Mouse (Mus musculus): ENCODE measurements at regions not wholly inside any gene's neighbourhood (a gene's known extent, or its start where the extent isn't known, plus 50 kb on each side); places are given as distances from the start of the nearest gene placed in this dataset.
A peak's percentile ranks its signal among the peaks of the same experiment; 100 is the strongest.

GRCm38 (mm10) chr2:114454901-114455300 is 199.9 kb downstream of the Dph6 start:
- no peak overlapping the region for H3K4me3 ChIP-seq (ENCODE audit: low read depth, low read length)
- no peak overlapping the region for H3K9ac ChIP-seq (replicated peaks)
- H3K4me2 ChIP-seq (ENCODE audit: low read depth, low read length), result no peak overlapping the region
- no peaks in the 10 kb centered on the region for H3K9me3 ChIP-seq (ENCODE audit: low read length)
- 56% methylated on average over 2 of the region's 2 CpGs for WGBS (ENCODE audit: insufficient replicate concordance)
- H3K36me3 ChIP-seq (replicated peaks; ENCODE audit: insufficient read depth, low read length), result no peaks in the 10 kb centered on the region
- no peak overlapping the region for H3K27ac ChIP-seq (ENCODE audit: low read depth)
- DNase-seq (no peak), ATAC-seq (no peak)
- no peak for TF ChIP-seq CTCF (IDR thresholded peaks at IDR 0.05; ENCODE audit: low read depth)
- H3K27me3 ChIP-seq (ENCODE audit: insufficient read depth, low read length), result no peaks in the 10 kb centered on the region
- H3K4me1 ChIP-seq (ENCODE audit: insufficient read depth), result no peaks in the 10 kb centered on the region

GRCm38 (mm10) chr2:114450185-114450584 is 204.6 kb downstream of the Dph6 start:
- H3K27me3 ChIP-seq (ENCODE audit: insufficient read depth, low read length), result no peaks in the 10 kb centered on the region
- TF ChIP-seq EP300 (IDR thresholded peaks at IDR 0.05; ENCODE audit: low read depth), result no peak
- TF ChIP-seq CTCF (IDR thresholded peaks at IDR 0.05; ENCODE audit: low read depth), result no peak
- no peak overlapping the region for H3K9ac ChIP-seq (replicated peaks)
- H3K4me1 ChIP-seq (ENCODE audit: insufficient read depth), result no peaks in the 10 kb centered on the region
- H3K27ac ChIP-seq (ENCODE audit: low read depth), result no peak overlapping the region
- H3K9me3 ChIP-seq (ENCODE audit: low read length), result no peaks in the 10 kb centered on the region
- no peaks in the 10 kb centered on the region for H3K36me3 ChIP-seq (replicated peaks; ENCODE audit: insufficient read depth, low read length)
- H3K4me2 ChIP-seq (ENCODE audit: low read depth, low read length), result no peak overlapping the region
- DNase-seq (no peak), ATAC-seq (no peak)
- WGBS (ENCODE audit: insufficient replicate concordance), result 71% methylated on average over 1 of the region's 1 CpGs
- H3K4me3 ChIP-seq (ENCODE audit: low read depth, low read length), result no peak overlapping the region

GRCm38 (mm10) chr2:114443801-114444200 is 211.0 kb downstream of the Dph6 start:
- no peak overlapping the region for H3K27ac ChIP-seq (ENCODE audit: low read depth)
- no peaks in the 10 kb centered on the region for H3K9me3 ChIP-seq (ENCODE audit: low read length)
- 64% methylated on average over 2 of the region's 2 CpGs for WGBS (ENCODE audit: insufficient replicate concordance)
- H3K27me3 ChIP-seq (ENCODE audit: insufficient read depth, low read length), result no peaks in the 10 kb centered on the region
- no peak overlapping the region for H3K4me2 ChIP-seq (ENCODE audit: low read depth, low read length)
- TF ChIP-seq CTCF (IDR thresholded peaks at IDR 0.05; ENCODE audit: low read depth) (no peak), EP300 (IDR thresholded peaks at IDR 0.05; ENCODE audit: low read depth) (no peak)
- H3K9ac ChIP-seq (replicated peaks), result no peak overlapping the region
- ATAC-seq (no peak), DNase-seq (no peak)
- no peaks in the 10 kb centered on the region for H3K4me1 ChIP-seq (ENCODE audit: insufficient read depth)
- no peaks in the 10 kb centered on the region for H3K36me3 ChIP-seq (replicated peaks; ENCODE audit: insufficient read depth, low read length)
- no peak overlapping the region for H3K4me3 ChIP-seq (ENCODE audit: low read depth, low read length)

- WGBS (ENCODE audit: insufficient replicate concordance), result 74% methylated on average over 6 of the region's 6 CpGs
- DNase-seq, result no peak
- ATAC-seq, result no peak
These were observed 213.8 kb downstream of the Dph6 start for GRCm38 (mm10) chr2:114440943-114441342.

GRCm38 (mm10) chr2:114439668-114440067 is 215.1 kb downstream of the Dph6 start:
- ATAC-seq, result no peak
- no peak overlapping the region for H3K9ac ChIP-seq (replicated peaks)
- no peak overlapping the region for H3K4me2 ChIP-seq (ENCODE audit: low read depth, low read length)
- no peaks in the 10 kb centered on the region for H3K27me3 ChIP-seq (ENCODE audit: insufficient read depth, low read length)
- no peak for DNase-seq
- H3K9me3 ChIP-seq (ENCODE audit: low read length), result no peaks in the 10 kb centered on the region
- no peaks in the 10 kb centered on the region for H3K4me1 ChIP-seq (ENCODE audit: insufficient read depth)
- H3K4me3 ChIP-seq (ENCODE audit: low read depth, low read length), result no peak overlapping the region
- H3K36me3 ChIP-seq (replicated peaks; ENCODE audit: insufficient read depth, low read length), result no peaks in the 10 kb centered on the region
- TF ChIP-seq EP300 (IDR thresholded peaks at IDR 0.05; ENCODE audit: low read depth), result no peak
- peak; percentile 43 for TF ChIP-seq CTCF (IDR thresholded peaks at IDR 0.05; ENCODE audit: low read depth)
- 58% methylated on average over 1 of the region's 1 CpGs for WGBS (ENCODE audit: insufficient replicate concordance)
- no peak overlapping the region for H3K27ac ChIP-seq (ENCODE audit: low read depth)

More at GRCm38 (mm10) chr2:114440943-114441342, 213.8 kb downstream of the Dph6 start:
- no peaks in the 10 kb centered on the region for H3K4me1 ChIP-seq (ENCODE audit: insufficient read depth)
- H3K4me3 ChIP-seq (ENCODE audit: low read depth, low read length), result no peak overlapping the region
- H3K9ac ChIP-seq (replicated peaks), result no peak overlapping the region
- no peaks in the 10 kb centered on the region for H3K9me3 ChIP-seq (ENCODE audit: low read length)
- no peaks in the 10 kb centered on the region for H3K36me3 ChIP-seq (replicated peaks; ENCODE audit: insufficient read depth, low read length)
- no peaks in the 10 kb centered on the region for H3K27me3 ChIP-seq (ENCODE audit: insufficient read depth, low read length)
- TF ChIP-seq EP300 (IDR thresholded peaks at IDR 0.05; ENCODE audit: low read depth), result no peak
- no peak for TF ChIP-seq CTCF (IDR thresholded peaks at IDR 0.05; ENCODE audit: low read depth)
- H3K27ac ChIP-seq (ENCODE audit: low read depth), result no peak overlapping the region
- no peak overlapping the region for H3K4me2 ChIP-seq (ENCODE audit: low read depth, low read length)

GRCm38 (mm10) chr2:114438048-114438447 is 216.7 kb downstream of the Dph6 start:
- 50% methylated on average over 3 of the region's 3 CpGs for WGBS (ENCODE audit: insufficient replicate concordance)

More at GRCm38 (mm10) chr2:114438048-114438447, 216.7 kb downstream of the Dph6 start:
- Histone ChIP-seq H3K4me2 (ENCODE audit: low read depth, low read length) (no peak overlapping the region), H3K27me3 (ENCODE audit: insufficient read depth, low read length) (no peaks in the 10 kb centered on the region), H3K36me3 (replicated peaks; ENCODE audit: insufficient read depth, low read length) (no peaks in the 10 kb centered on the region), H3K9me3 (ENCODE audit: low read length) (no peaks in the 10 kb centered on the region), H3K27ac (ENCODE audit: low read depth) (no peak overlapping the region), H3K9ac (replicated peaks) (no peak overlapping the region), H3K4me1 (ENCODE audit: insufficient read depth) (no peaks in the 10 kb centered on the region), H3K4me3 (ENCODE audit: low read depth, low read length) (no peak overlapping the region)
- TF ChIP-seq EP300 (IDR thresholded peaks at IDR 0.05; ENCODE audit: low read depth), result no peak
- no peak for TF ChIP-seq CTCF (IDR thresholded peaks at IDR 0.05; ENCODE audit: low read depth)
- DNase-seq, result no peak
- ATAC-seq, result no peak

Measured in liver, postnatal 0 days (tissue).